Mouse (Mus musculus) liver, embryonic 14.5 days (tissue): Measurements from ENCODE around the gene 2810408A11Rik. TPM values are rescaled to one million over a fixed set of nuclear protein-coding genes. Genes with fewer than 3 reads are reported as not detected.

ENCODE experiments used
- ATAC-seq: fragments of 200-750 bp; cut with Nextera tagmentation; 2 replicates; pipeline ENCODE4 v1.8.0; 2017; ENCODE audit warnings: moderate number of reproducible peaks, mild to moderate bottlenecking, moderate library complexity; ENCODE audit not compliant: insufficient read depth
- DNase-seq, 3 experiments: peaks; one replicate each; pipeline ENCODE4 v3.0.0-alpha.2; 2012 to 2013; ENCODE audit warnings: low read depth in 3 of 3, low spot score in 3 of 3
- H3K27ac ChIP-seq: fragments of 300-500 bp; sonication (generic); 2 replicates; pipeline ENCODE4 v1.5.1; 2014; ENCODE audit warnings: moderate library complexity, mild to moderate bottlenecking, control low read depth, inconsistent platforms
- H3K27me3 ChIP-seq: fragments of 300-500 bp; sonication (generic); 2 replicates; pipeline ENCODE4 v1.6.1; 2014; ENCODE audit warnings: mild to moderate bottlenecking, low read length, moderate library complexity; ENCODE audit not compliant: control insufficient read depth, insufficient read depth
- H3K36me3 ChIP-seq: fragments of 300-500 bp; sonication (generic); replicated peaks from 2 replicates; pipeline ENCODE4 v1.6.1; 2014; ENCODE audit warnings: low read depth; ENCODE audit not compliant: control insufficient read depth, insufficient read depth
- H3K4me1 ChIP-seq, 2 experiments: fragments of 200-500 bp in 1 of 2; fragments of 300-500 bp in 1 of 2; sonication (generic) in 1 of 2; replicated peaks; 2 replicates each; pipeline ENCODE4 v1.6.1; 2012 to 2014; ENCODE audit warnings: antibody characterized with exemption in 1 of 2, inconsistent platforms in 1 of 2, low read length in 1 of 2; ENCODE audit not compliant: control insufficient read depth in 2 of 2, insufficient read depth in 2 of 2
- H3K4me2 ChIP-seq: fragments of 300-500 bp; sonication (generic); 2 replicates; pipeline ENCODE4 v1.6.1; 2014; ENCODE audit warnings: low read depth, mild to moderate bottlenecking, control low read depth, moderate library complexity
- H3K4me3 ChIP-seq, 2 experiments: fragments of 200-500 bp in 1 of 2; fragments of 300-500 bp in 1 of 2; sonication (generic) in 1 of 2; 2 replicates each; pipeline ENCODE4 v1.5.1; 2012 to 2014; ENCODE audit warnings: low read depth in 2 of 2, low read length in 2 of 2, mild to moderate bottlenecking in 2 of 2, control low read depth in 1 of 2, inconsistent platforms in 1 of 2, moderate library complexity in 1 of 2; ENCODE audit not compliant: insufficient read depth in 1 of 2
- H3K9ac ChIP-seq: fragments of 300-500 bp; sonication (generic); replicated peaks from 2 replicates; pipeline ENCODE4 v1.6.1; 2014; ENCODE audit warnings: mild to moderate bottlenecking, control low read depth, moderate library complexity
- H3K9me3 ChIP-seq: fragments of 300-500 bp; sonication (generic); 2 replicates; pipeline ENCODE4 v1.6.1; 2016; ENCODE audit warnings: low read length, mixed read lengths; ENCODE audit not compliant: control insufficient read depth
- CTCF ChIP-seq: IDR thresholded peaks from 2 replicates; pipeline ENCODE4 v1.5.1; 2016; ENCODE audit warnings: antibody characterized with exemption, low read depth, control low read depth
- EP300 ChIP-seq: IDR thresholded peaks from 2 replicates; pipeline ENCODE4 v1.6.1; 2016; ENCODE audit warnings: antibody characterized with exemption, low read depth
- WGBS: fragments of 180-500 bp; shearing (Covaris S2); extraction: QIAGEN DNeasy Blood & Tissue Kit; methylation state at CpG from one replicate; pipeline ENCODE4 v1.1.7; 2014; ENCODE audit not compliant: insufficient replicate concordance; 5-methylcytosine and 5-hydroxymethylcytosine counted together
- polyA plus RNA-seq, 2 experiments: library from polyadenylated mRNA; depleted of rRNA in 1 of 2; stranded (reverse) in 1 of 2; unstranded in 1 of 2; fragments of >200 nt; fragmentation: Nextera tagmentation in 1 of 2; extraction: Ambion mirVana in 1 of 2; gene quantifications; 2 replicates each; pipeline versions ENCODE4 v1.2.1 to v1.2.3; 2012 to 2014

2810408A11Rik gene
- polyA plus RNA-seq (2012; rRNA removed) (0.40 and 0.48 TPM in 2 replicates), polyA plus RNA-seq (2014; fragmentation: Nextera tagmentation; extraction: Ambion mirVana) (0.93 and 1.7 TPM in 2 replicates)

DNA sequence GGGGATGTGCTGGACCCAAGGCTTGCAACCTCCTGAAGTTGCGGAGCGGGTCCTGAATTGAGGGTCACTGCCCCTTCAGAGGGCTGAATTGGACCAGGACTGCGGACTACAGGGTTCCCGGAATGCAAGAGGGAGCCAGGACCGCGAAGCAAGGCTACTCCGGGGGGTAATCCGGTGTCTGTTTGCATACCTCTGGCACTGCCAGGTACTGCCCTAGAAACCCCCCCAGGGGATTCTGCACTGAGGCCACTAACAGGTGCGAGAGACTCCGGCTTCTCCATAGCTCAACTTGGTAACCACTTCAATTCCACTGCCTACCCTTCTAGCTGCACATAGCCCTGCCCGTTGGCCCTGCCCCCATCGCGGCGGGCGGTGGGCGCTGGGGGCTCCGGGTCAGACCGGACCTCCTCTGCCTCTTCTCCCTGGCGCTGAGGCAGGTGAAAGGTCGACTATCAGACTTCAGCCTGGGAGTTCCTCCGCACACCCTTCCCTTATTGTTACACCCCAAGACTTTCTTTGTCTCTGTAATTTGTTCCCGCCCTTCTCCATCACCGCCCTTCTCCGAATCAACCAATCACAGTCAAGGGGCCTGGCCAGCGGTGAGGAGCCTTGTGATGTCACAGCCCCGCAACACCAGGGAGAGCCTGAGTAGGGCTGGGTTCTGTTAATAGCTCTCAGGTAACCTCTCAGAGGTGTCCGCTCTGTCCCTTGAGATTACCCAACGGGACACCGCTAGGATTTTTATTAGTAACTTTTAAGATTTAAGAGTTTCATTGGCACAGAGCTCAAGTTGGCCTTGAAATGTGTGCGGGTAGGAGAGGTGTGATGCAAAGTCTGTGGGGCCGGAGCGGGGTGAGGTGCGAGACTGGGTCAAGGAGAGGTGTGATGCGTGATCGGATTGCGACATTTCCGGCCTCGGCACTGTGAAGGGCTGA, at the start of gene 2810408A11Rik, which contains the start of gene Neurl4:
Gene 2810408A11Rik (minus strand): TSS at position 517 of the 935 bp plus-strand sequence.
Gene Neurl4 (plus strand): TSS at position 602 of the 935 bp plus-strand sequence.
- no peaks in the 10 kb centered on the region; the same call in 1 of the 2 replicates for H3K27me3 ChIP-seq
- peak within 1 kb of the TSS; percentile 82 for H3K27ac ChIP-seq
- H3K4me3 ChIP-seq = peak within 1 kb of the TSS; percentile 84 to 98
- peak within 1 kb of the TSS; percentile 80 for H3K4me2 ChIP-seq
- peaks cover 16% of the 10 kb centered on the region for H3K36me3 ChIP-seq
- peaks cover 8 to 15% of the 10 kb centered on the region in 2 experiments for H3K4me1 ChIP-seq
- peak within 1 kb of the TSS; percentile 91 for H3K9ac ChIP-seq
- TF ChIP-seq CTCF (no peak), EP300 (peak; percentile 15; the same call in 1 of the 2 replicates)
- DNase-seq = peak; percentile 93 to 95 (median 94)
- under 1% methylated on average over 38 of the region's 38 CpGs for WGBS
- ATAC-seq = peak; percentile 90
- no peaks in the 10 kb centered on the region for H3K9me3 ChIP-seq

DNA sequence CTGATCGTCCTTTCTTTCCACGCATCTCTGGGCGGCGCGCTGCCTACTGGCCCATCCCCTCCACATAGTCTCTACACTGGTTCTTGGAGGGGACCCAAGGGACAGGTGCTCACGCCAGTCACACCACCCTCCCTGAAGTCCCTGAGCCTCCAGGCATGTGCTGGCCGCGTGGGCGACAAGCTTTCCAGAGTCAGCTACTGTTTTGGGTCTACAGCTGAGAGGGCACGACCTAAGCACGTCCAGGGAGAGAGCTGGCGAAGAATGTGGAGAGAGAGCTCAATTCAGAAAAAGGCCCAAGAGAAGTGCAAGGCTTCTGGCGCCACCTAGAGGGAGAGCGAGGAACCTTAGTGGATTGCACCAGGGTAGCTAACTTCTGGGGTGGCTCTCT, 48.0 kb upstream of the 2810408A11Rik start:
- Histone ChIP-seq H3K9ac (peak overlapping the region; percentile 72), H3K9me3 (no peaks in the 10 kb centered on the region), H3K4me2 (peak overlapping the region; percentile 83), H3K27ac (peak overlapping the region; percentile 77), H3K4me1 (peaks cover 20 to 27% of the 10 kb centered on the region in 2 experiments), H3K36me3 (peaks cover 21% of the 10 kb centered on the region), H3K4me3 (peak overlapping the region; percentile 63 to 88), H3K27me3 (no peaks in the 10 kb centered on the region; the same call in 1 of the 2 replicates)
- DNase-seq (peak; percentile 78 to 84 (median 79)), ATAC-seq (peak; percentile 33)
- WGBS = 2% methylated on average over 14 of the region's 14 CpGs
- peak; percentile 99 for TF ChIP-seq CTCF
- TF ChIP-seq EP300 = no peak

DNA sequence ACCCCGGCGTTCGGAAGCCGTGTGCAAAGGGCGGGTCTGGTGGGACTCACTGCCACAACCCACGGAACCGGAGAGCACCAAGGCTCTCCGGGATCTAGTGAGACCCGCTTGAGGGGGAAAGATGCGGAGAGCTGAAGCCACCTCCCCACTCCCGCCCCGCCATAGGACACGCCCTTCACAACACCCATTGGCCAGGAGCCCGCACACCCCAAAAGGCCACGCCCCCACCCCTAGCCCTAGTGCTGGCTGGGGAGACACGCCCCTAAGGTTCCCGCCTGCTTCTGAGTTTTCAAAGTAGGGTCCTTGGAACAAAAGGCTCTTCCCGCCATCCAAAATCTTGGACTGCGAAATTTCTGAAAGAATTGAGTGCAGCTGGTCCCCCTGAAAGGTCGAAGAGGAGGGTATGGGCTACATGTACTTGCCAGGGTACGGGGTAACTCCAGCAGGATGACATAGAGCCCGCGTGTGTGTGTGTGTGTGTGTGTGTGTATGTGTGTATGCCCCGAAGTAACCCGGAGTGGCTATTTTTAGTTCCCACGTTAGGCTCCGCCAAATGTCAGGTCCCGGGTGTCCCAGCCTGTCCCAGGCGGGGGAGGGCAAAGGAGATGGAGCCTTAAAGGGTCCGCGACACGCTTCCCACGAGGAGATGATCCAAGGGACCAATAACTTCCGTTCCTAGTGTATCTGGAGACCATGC, 47.4 kb upstream of the 2810408A11Rik start, which contains the start of gene Slc2a4:
Gene Slc2a4 (minus strand): TSS at position 123 of the 697 bp plus-strand sequence.
- Histone ChIP-seq H3K4me2 (peak within 1 kb of the TSS; percentile 83), H3K9ac (peak within 1 kb of the TSS; percentile 96), H3K4me3 (peak within 1 kb of the TSS; percentile 88 to 94), H3K4me1 (peaks cover 20 to 27% of the 10 kb centered on the region in 2 experiments), H3K36me3 (peaks cover 22% of the 10 kb centered on the region), H3K27me3 (no peaks in the 10 kb centered on the region; the same call in 1 of the 2 replicates), H3K27ac (peak within 1 kb of the TSS; percentile 95), H3K9me3 (no peaks in the 10 kb centered on the region)
- TF ChIP-seq CTCF (no peak), EP300 (no peak)
- DNase-seq (peak; percentile 93 to 95 (median 93)), ATAC-seq (peak; percentile 87)
- 1% methylated on average over 34 of the region's 34 CpGs for WGBS

DNA sequence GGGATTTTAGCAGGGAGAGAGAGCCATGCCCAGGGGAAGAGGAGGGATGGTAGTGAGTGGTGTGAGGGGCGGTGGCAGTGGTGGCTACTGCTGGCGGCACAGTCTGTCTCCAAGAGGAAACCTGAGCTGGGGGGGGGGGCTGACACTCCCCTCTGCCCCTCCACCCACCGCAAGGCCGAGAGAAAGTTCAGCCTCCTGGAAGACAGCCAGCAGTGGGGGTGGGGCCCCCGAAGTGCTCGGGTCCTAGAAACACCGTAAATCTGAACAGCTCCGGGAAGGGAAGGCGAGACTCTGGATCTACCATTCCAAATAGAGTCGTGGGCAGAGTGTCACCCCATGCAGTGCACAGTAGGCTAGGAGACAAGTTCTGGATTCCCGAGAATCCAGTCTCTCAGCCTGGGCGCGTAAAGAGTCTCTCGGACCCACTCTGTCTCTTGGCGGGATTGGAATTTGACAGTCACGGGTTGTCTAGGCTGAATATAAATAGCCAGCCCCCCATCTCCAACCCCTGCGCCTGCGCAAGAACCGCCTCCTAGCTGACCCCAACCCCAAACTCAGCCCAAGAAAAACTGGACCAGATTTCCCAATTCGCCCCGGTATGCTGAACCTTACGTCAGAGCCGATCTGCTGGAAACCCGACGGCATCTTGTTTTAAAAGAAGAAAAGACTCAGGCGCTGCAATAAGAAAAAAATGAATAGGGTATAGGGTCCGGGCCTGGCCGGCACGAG, 46.7 kb upstream of the 2810408A11Rik start:
- Histone ChIP-seq H3K4me1 (peaks cover 20 to 27% of the 10 kb centered on the region in 2 experiments), H3K27ac (peak overlapping the region; percentile 95), H3K36me3 (peaks cover 22% of the 10 kb centered on the region), H3K9me3 (no peaks in the 10 kb centered on the region), H3K4me2 (peak overlapping the region; percentile 83), H3K4me3 (peak overlapping the region; percentile 88 to 94), H3K9ac (peak overlapping the region; percentile 96), H3K27me3 (no peaks in the 10 kb centered on the region; the same call in 1 of the 2 replicates)
- WGBS = 10% methylated on average over 29 of the region's 29 CpGs
- DNase-seq (no peak), ATAC-seq (no peak; the same call in 1 of the 2 replicates)
- TF ChIP-seq EP300 = no peak
- no peak for TF ChIP-seq CTCF
